Mouse (Mus musculus) spleen, embryonic (tissue): Measurements from ENCODE around the gene Aplp2.

Source experiments
- CTCF ChIA-PET: fragments of 350-600 bp; sonication (Branson Sonifier 250); formaldehyde crosslinking; loops from one replicate; lab custom pipeline; 2022; lab: Charles Lee

Aplp2 gene

DNA sequence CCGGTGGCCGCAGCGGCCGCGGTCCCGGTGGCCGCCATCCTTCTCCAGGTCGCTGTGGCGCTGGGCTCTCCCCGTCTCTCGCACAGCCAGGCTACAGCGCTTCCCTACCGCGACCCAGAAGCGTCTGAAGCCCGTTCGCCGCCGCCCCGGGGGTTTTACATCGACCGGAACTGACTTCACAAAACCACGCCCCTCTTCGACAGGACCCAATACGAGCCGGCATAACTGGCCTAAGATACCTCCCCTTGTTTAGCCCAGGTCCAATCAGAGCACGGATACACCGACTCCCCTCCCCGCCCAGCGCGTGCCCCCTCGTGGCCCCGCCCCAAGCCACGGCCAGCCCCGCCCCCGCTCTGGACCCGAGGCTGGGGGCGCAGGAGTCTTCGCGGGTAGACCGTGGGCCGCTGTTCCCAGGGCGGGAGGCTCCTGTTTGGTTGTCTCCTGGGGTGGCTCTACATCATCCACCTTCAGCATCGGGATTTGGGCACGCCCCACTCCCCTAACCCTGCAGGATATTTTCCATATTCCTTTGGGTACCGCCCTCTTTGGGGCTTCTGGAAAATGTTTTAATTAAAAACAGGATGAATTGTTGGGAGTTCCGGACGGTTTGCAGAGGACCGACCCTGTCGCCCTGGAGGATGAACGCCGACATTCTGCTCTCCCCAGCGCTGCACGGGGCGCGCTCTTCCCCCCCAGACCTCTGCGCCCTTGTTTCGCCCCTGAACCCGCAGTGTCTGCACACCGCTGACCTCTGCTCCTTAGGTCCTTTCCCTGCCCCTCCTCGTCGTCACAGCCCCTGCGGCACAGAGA, at the start of gene Aplp2:
TSS of gene Aplp2 (minus strand) at position 126 of the 810 bp plus-strand sequence.
- CTCF ChIA-PET: interaction anchor here (0.5 to 0.6 kb wide), 2 partner anchors 65 to 148 kb away, joined by 3 read pairs; no protein-coding TSS in a partner anchor

DNA sequence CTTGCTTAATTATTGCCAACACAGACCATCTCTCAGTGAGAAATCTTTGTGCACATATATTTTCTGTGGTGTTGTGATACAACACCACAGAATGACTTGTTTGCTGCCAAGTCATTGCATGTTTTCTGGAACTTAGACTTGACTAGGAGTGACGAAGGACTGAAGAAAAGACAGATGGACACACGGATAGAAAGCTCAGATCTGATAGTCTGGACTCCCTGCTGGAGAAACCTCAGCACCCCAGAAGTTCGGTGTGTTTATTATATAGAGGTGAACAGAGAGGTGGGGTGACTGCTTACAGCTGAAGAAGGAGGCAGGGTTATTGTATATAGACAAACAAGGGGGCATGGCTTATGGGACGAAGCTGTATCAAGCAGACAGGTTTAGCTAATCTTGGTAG, 48.6 kb upstream of the Aplp2 start:
- CTCF ChIA-PET: no interaction called here

GRCm38 (mm10) chr9:31258237-31258636, 46.6 kb upstream of the Aplp2 start:
- CTCF ChIA-PET: interaction anchor here (0.6 kb wide), 1 partner anchor 127 kb away, joined by 3 read pairs; the partner anchor contains the start of gene St14

- CTCF ChIA-PET: no interaction called here
Observed at GRCm38 (mm10) chr9:31255953-31256352, 44.3 kb upstream of the Aplp2 start.

DNA sequence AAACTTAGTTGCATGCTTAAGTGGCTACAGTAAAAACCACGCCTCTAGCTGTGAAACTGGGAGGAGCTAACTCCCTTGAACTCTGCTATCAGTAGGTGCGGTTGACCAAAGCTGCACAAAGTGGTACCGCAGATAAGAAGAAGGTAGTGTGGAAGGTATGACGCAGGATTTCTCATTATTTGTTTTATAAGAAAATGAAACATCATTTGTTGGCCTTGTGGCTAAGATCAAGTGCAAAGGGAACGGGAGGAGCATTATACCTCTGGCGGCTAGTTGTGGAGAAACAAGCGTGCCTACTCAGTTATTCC, 43.0 kb upstream of the Aplp2 start:
- CTCF ChIA-PET: no interaction called here

DNA sequence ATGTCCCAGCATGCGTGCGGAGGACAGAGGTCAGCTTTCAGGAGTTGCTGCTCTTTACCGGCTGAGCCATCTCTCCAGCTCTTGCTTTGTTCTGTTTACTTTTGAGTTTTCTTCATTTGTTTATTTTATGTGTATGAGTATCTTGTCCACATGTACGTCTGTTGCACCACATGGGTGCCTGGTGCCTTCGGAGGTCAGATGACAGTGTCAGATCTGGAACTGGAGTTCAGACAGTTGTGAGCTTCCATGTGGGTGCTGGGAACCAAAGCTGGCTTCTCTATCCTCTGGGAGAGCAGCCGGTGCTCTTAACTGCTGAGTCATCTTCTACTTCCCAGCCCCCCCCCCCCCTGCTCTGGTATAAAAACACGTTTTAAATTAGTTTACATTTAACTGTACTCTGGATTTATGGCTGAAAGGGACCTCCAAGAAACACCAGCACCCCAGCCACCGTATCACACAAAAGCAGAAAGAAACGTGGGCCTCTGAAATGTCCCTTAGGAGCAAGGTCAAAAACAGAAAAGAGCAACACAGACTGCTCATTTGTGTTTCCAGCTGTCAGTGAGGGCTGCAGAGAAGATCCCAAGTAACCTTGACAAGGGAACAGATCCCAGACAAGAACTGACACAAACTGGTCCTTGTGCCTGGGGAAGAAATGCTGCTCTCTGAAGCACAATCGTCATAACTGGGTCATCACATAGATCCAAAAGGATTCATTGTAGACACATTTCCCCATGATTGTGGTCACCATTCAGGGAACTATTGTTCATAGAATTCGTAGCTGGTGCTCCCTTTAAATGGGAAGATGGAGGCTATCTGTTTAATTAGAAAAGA, 42.5 kb upstream of the Aplp2 start:
- CTCF ChIA-PET: no interaction called here

GRCm38 (mm10) chr9:31253311-31253734, 41.7 kb upstream of the Aplp2 start:
- CTCF ChIA-PET: no interaction called here

GRCm38 (mm10) chr9:31252182-31252799, 40.7 kb upstream of the Aplp2 start:
- CTCF ChIA-PET: interaction anchor here (0.7 kb wide), 1 partner anchor 224 kb away, joined by 4 read pairs; no protein-coding TSS in a partner anchor

- CTCF ChIA-PET: no interaction called here
Observed at GRCm38 (mm10) chr9:31247447-31248220, 36.0 kb upstream of the Aplp2 start.

DNA sequence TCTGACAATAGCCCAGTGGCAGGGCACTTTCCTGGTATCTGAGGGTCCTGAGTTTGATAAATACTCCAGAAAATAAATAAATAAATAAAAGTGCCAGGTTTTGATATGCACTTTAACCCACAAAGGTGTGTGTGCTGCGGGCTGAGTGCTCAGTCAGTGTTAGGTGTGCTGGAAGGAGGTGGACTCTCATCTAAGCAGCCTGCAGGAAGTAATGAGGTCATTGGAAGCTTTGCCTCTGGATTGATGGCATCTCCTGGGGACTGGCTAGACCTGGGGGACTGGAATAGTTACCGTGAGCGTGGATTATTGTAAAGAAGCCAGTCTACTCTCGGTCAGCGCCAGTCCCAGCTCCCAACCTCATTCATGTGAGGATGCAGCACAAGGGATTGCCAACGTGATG, 34.8 kb upstream of the Aplp2 start:
- CTCF ChIA-PET: no interaction called here

DNA sequence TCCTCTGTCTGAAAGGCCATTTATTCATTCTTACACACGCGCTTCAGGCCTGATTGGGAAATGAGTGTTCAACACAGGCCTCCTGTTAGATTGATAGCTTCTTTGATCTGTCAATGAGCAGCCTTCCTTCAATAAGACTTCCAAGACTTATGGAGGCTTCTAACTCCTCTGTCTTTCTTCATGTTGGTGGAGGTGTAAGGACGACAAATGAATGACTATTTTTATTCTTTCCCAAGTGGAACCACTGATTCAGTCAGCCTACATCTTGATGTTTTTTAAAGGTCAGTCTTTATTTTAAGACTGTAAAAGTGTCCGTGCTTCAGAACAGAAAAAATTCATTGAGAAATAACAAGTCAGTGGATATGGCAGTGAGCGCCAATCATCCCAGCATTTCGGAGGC, 33.4 kb upstream of the Aplp2 start:
- CTCF ChIA-PET: no interaction called here

DNA sequence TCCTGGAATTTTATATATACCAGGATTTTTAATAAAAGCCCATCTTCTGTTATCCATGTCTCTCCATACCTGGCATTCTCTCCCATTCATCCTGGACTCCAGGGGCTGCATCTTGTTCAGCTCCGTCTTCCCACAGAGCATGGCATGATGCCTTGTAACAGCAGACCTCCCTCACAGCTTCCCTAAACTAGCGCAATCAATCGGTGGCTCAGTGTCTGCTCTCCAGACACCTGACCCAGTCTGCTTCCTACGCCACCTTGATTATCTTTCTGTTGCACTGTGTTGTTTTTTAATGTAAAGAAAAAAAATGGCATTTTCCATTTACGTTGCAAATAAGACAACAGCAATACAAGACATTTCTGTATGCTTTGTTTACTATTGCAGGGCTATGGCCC, 32.3 kb upstream of the Aplp2 start:
- CTCF ChIA-PET: no interaction called here

DNA sequence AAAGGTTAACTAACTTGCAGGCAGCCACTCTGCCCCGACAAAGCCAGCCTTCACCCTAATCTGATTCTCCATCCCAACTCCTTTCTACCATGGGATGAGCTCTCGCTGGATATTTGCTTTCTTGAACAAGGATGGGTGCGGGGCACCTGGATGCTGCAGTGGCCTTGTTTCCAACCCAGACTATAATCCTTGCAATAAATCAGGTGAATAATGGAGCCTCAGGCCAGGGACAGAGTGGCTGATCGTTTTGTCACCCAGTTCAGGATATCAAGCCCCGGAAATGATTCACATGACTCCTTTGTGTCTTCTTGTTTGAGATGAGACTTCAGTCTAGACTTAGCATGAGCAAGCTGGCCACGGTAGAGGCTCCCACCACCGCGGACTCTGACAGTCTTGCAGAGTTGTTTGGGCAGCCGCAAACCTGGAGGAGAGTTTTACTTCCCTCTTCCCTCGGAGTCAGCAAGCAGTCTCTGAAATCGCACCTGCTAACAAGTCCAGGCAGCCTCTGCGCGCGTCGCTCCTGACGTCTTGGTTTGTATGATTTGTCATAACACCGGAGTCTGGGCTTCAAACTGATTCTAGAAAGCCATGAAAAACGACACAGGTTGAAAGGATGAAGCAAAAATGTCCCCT, 31.8 kb upstream of the Aplp2 start:
- CTCF ChIA-PET: no interaction called here

GRCm38 (mm10) chr9:31241208-31241699, 29.6 kb upstream of the Aplp2 start:
- CTCF ChIA-PET: no interaction called here

- CTCF ChIA-PET: interaction anchor here (0.6 kb wide), 1 partner anchor 141 kb away, joined by 5 read pairs; no protein-coding TSS in a partner anchor
Observed at GRCm38 (mm10) chr9:31240522-31241207, 29.1 kb upstream of the Aplp2 start.

DNA sequence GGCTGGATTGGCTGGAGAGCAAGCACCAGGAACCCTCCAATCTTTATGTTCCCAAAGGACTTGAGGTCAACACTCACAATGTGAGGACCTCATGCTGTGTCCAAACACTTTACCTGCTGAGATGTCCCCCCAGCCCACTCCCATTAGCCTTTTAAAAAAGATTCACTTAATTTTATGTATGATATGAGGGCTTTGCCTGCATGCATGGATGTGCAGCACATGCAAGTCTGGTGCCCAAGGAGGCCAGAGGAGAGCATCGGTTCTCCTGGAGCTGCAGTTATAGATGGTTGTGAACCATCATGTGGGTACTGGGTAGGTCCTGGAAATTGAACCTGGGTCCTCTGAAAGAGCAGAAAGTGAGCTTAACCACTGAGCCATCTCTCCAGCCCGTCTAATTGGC, 27.9 kb upstream of the Aplp2 start:
- CTCF ChIA-PET: interaction anchor here (0.6 kb wide), 1 partner anchor 18 kb away, joined by 4 read pairs; no protein-coding TSS in a partner anchor

DNA sequence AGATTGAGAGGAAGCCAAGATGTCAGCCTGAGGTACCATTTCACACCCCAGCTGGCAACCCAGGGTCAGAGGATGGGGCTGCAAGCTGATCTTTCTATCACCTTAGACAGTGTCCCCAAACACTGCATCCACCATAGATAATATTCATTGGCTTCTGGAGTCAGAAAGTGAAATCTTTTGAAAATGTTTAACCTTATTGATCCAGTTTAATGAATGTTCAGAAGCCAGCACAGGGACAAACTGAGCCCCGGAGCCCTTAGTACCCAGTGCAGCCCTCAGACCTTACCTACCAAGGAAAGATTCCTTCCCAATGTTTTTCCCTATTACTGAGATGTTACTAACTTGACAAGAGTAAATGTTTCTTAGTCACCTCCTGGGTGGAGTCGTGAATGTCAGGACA, 26.9 kb upstream of the Aplp2 start:
- CTCF ChIA-PET: no interaction called here

DNA sequence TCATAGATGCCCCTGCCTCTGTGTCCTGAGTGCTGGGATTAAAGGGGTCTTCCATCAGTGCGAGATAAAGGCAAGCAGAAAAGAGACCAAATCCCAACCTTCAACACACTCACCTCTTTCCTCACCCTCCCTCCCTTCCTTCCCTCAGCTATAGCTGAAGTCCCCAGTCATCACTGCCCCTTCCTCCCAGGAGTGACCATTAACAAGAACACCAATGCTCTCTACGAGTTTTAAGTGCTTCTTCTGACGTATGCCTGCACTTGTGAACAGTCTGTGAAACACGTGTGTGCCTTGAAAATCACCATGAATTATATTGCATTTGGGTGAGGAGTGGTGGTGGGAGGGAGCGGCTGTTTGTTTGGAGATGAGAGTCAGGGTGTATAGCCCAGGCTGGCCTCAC, 24.5 kb upstream of the Aplp2 start:
- CTCF ChIA-PET: no interaction called here

- CTCF ChIA-PET: no interaction called here
Observed at GRCm38 (mm10) chr9:31235489-31235888, 23.9 kb upstream of the Aplp2 start.

DNA sequence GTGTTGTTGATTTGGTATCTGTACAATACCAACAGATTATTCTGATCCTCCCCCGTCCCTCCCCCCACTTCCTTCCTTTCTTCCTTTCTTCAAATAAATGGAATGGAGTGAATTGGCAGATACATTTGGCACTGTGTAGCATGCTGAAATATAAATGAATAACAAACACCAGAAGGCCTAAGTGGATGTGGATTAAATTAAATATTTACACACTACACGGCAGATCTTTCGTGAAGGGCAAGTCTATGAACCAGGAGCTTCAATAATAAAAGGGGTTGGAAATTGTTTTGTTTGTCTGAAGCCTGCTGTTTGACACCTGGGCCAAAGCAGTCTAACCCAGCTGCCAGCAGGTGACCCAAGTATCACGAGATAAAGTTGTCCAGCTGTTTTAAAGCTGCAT, 23.4 kb upstream of the Aplp2 start:
- CTCF ChIA-PET: no interaction called here
